Mouse (Mus musculus): ENCODE measurements around the gene Speer4f2. TPM values are rescaled to one million over a fixed set of nuclear protein-coding genes. Genes with fewer than 3 reads are reported as not detected.

Speer4f2 gene
- polyA plus RNA-seq, 1 experiment from 2014 or later: not detected

- no peak overlapping the region for H3K4me3 ChIP-seq
- H3K27ac ChIP-seq: no peak overlapping the region
- no peak overlapping the region for H3K4me2 ChIP-seq (replicated peaks)
- no peak overlapping the region for H3K9ac ChIP-seq
- WGBS: 79% methylated on average over 4 of the region's 4 CpGs
- no peaks in the 10 kb centered on the region for H3K27me3 ChIP-seq
- no peaks in the 10 kb centered on the region for H3K36me3 ChIP-seq
- ATAC-seq (ENCODE audit: insufficient number of reproducible peaks, insufficient read depth, low FRiP score, low TSS enrichment): no peak
- no peaks in the 10 kb centered on the region for H3K9me3 ChIP-seq
- H3K4me1 ChIP-seq: no peaks in the 10 kb centered on the region
Measured at GRCm38 (mm10) chr5:17408924-17409660, 36.1 kb downstream of the Speer4f2 start.

- H3K9me3 ChIP-seq: no peaks in the 10 kb centered on the region
- 93% methylated on average over 2 of the region's 2 CpGs for WGBS
Measured at GRCm38 (mm10) chr5:17417201-17417600, 44.2 kb downstream of the Speer4f2 start.

GRCm38 (mm10) chr5:17419215-17419820, 46.3 kb downstream of the Speer4f2 start:
- no peaks in the 10 kb centered on the region for H3K9me3 ChIP-seq
- H3K27me3 ChIP-seq: no peaks in the 10 kb centered on the region
- 53% methylated on average over 1 of the region's 1 CpGs for WGBS
- H3K27ac ChIP-seq: 0 out of 2 replicates have a peak overlapping the region, but pooled peaks have one; percentile 25
- no peak for ATAC-seq (ENCODE audit: insufficient number of reproducible peaks, insufficient read depth, low FRiP score, low TSS enrichment)
- H3K9ac ChIP-seq: no peak overlapping the region
- H3K4me2 ChIP-seq (replicated peaks): no peak overlapping the region
- H3K36me3 ChIP-seq: no peaks in the 10 kb centered on the region
- H3K4me1 ChIP-seq: peaks cover 4% of the 10 kb centered on the region; the same call in 1 of the 2 replicates
- H3K4me3 ChIP-seq: no peak overlapping the region

More at GRCm38 (mm10) chr5:17417201-17417600, 44.2 kb downstream of the Speer4f2 start:
- no peak overlapping the region for H3K9ac ChIP-seq
- no peak overlapping the region for H3K4me2 ChIP-seq (replicated peaks)
- H3K27ac ChIP-seq: no peak overlapping the region
- no peak overlapping the region for H3K4me3 ChIP-seq
- no peak for ATAC-seq (ENCODE audit: insufficient number of reproducible peaks, insufficient read depth, low FRiP score, low TSS enrichment)
- H3K36me3 ChIP-seq: no peaks in the 10 kb centered on the region
- no peaks in the 10 kb centered on the region for H3K27me3 ChIP-seq
- peaks cover 4% of the 10 kb centered on the region; the same call in 1 of the 2 replicates for H3K4me1 ChIP-seq

- ATAC-seq (ENCODE audit: insufficient number of reproducible peaks, insufficient read depth, low FRiP score, low TSS enrichment): no peak
Measured at GRCm38 (mm10) chr5:17419921-17420320, 46.9 kb downstream of the Speer4f2 start.

GRCm38 (mm10) chr5:17422225-17422624, 49.2 kb downstream of the Speer4f2 start:
- H3K36me3 ChIP-seq: no peaks in the 10 kb centered on the region
- H3K9ac ChIP-seq: no peak overlapping the region
- no peak overlapping the region for H3K27ac ChIP-seq
- no peaks in the 10 kb centered on the region for H3K27me3 ChIP-seq
- ATAC-seq (ENCODE audit: insufficient number of reproducible peaks, insufficient read depth, low FRiP score, low TSS enrichment): no peak; the same call in 1 of the 2 replicates
- H3K9me3 ChIP-seq: no peaks in the 10 kb centered on the region
- no peak overlapping the region for H3K4me3 ChIP-seq
- H3K4me2 ChIP-seq (replicated peaks): no peak overlapping the region
- H3K4me1 ChIP-seq: peaks cover 4% of the 10 kb centered on the region; the same call in 1 of the 2 replicates
- 87% methylated on average over 1 of the region's 1 CpGs for WGBS

More at GRCm38 (mm10) chr5:17419921-17420320, 46.9 kb downstream of the Speer4f2 start:
- Histone ChIP-seq H3K27ac (no peak overlapping the region), H3K9ac (no peak overlapping the region), H3K4me1 (peaks cover 4% of the 10 kb centered on the region; the same call in 1 of the 2 replicates), H3K36me3 (no peaks in the 10 kb centered on the region), H3K27me3 (no peaks in the 10 kb centered on the region), H3K4me3 (no peak overlapping the region), H3K9me3 (no peaks in the 10 kb centered on the region), H3K4me2 (replicated peaks) (no peak overlapping the region)

GRCm38 (mm10) chr5:17426930-17427329, 54.0 kb downstream of the Speer4f2 start:
- Histone ChIP-seq H3K9me3 (no peaks in the 10 kb centered on the region), H3K4me1 (no peaks in the 10 kb centered on the region), H3K4me3 (no peak overlapping the region), H3K36me3 (no peaks in the 10 kb centered on the region), H3K27me3 (no peaks in the 10 kb centered on the region), H3K4me2 (replicated peaks) (no peak overlapping the region), H3K27ac (no peak overlapping the region), H3K9ac (no peak overlapping the region)
- WGBS: 83% methylated on average over 1 of the region's 1 CpGs
- no peak for ATAC-seq (ENCODE audit: insufficient number of reproducible peaks, insufficient read depth, low FRiP score, low TSS enrichment)

Other genes with a start within 250 kb of the Speer4f2 start
- not detected in 2 replicates for gene Speer4f1, start 102.9 kb downstream of the Speer4f2 start, polyA plus RNA-seq (2016; fragmentation: Nextera tagmentation; extraction: Ambion mirVana)
- gene Sema3c, start 201.1 kb downstream of the Speer4f2 start, polyA plus RNA-seq (2016; fragmentation: Nextera tagmentation; extraction: Ambion mirVana): 24.5 and 24.8 TPM in 2 replicates

All from embryonic facial prominence, embryonic 12.5 days (tissue).